Mouse (Mus musculus): Measurements from ENCODE around the gene Kcnma1. TPM values are rescaled to one million over a fixed set of nuclear protein-coding genes. Genes with fewer than 3 reads are reported as not detected.

The Kcnma1 gene
- polyA plus RNA-seq, 1 experiment from 2014 or later = 17.2 TPM

GRCm38 (mm10) chr14:23493750-23494495, 520.4 kb downstream of the Kcnma1 start:
- Histone ChIP-seq H3K4me3 (ENCODE audit: low read length) (no peak overlapping the region), H3K4me2 (ENCODE audit: low read length) (no peak overlapping the region)
- no peak for ATAC-seq

GRCm38 (mm10) chr14:23492581-23493360, 521.5 kb downstream of the Kcnma1 start:
- H3K9ac ChIP-seq (ENCODE audit: low read depth, low read length) = no peak overlapping the region
- no peak for ATAC-seq
- 87% methylated on average over 9 of the region's 9 CpGs for WGBS
- H3K27ac ChIP-seq (ENCODE audit: low read depth, low read length) = no peak overlapping the region
- no peaks in the 10 kb centered on the region for H3K27me3 ChIP-seq (replicated peaks; ENCODE audit: control insufficient read depth, insufficient read depth, low read length)
- H3K9me3 ChIP-seq (ENCODE audit: control insufficient read depth, low read length) = no peaks in the 10 kb centered on the region
- no peak overlapping the region for H3K4me2 ChIP-seq (ENCODE audit: low read length)
- H3K4me1 ChIP-seq (ENCODE audit: control insufficient read depth, insufficient read depth, low read depth, low read length) = no peaks in the 10 kb centered on the region
- H3K36me3 ChIP-seq (ENCODE audit: control insufficient read depth, insufficient read depth, low read length) = no peaks in the 10 kb centered on the region
- no peak overlapping the region for H3K4me3 ChIP-seq (ENCODE audit: low read length)

More at GRCm38 (mm10) chr14:23493750-23494495, 520.4 kb downstream of the Kcnma1 start:
- Histone ChIP-seq H3K27ac (ENCODE audit: low read depth, low read length) (no peak overlapping the region), H3K4me1 (ENCODE audit: control insufficient read depth, insufficient read depth, low read depth, low read length) (no peaks in the 10 kb centered on the region), H3K27me3 (replicated peaks; ENCODE audit: control insufficient read depth, insufficient read depth, low read length) (no peaks in the 10 kb centered on the region), H3K9me3 (ENCODE audit: control insufficient read depth, low read length) (no peaks in the 10 kb centered on the region), H3K36me3 (ENCODE audit: control insufficient read depth, insufficient read depth, low read length) (no peaks in the 10 kb centered on the region), H3K9ac (ENCODE audit: low read depth, low read length) (no peak overlapping the region)
- WGBS = 75% methylated on average over 8 of the region's 8 CpGs

GRCm38 (mm10) chr14:23491359-23491758, 522.9 kb downstream of the Kcnma1 start:
- no peak overlapping the region for H3K9ac ChIP-seq (ENCODE audit: low read depth, low read length)
- H3K9me3 ChIP-seq (ENCODE audit: control insufficient read depth, low read length) = no peaks in the 10 kb centered on the region
- no peaks in the 10 kb centered on the region for H3K27me3 ChIP-seq (replicated peaks; ENCODE audit: control insufficient read depth, insufficient read depth, low read length)
- no peak overlapping the region for H3K27ac ChIP-seq (ENCODE audit: low read depth, low read length)
- 52% methylated on average over 2 of the region's 2 CpGs for WGBS
- H3K4me2 ChIP-seq (ENCODE audit: low read length) = no peak overlapping the region
- H3K4me3 ChIP-seq (ENCODE audit: low read length) = no peak overlapping the region
- no peak for ATAC-seq
- no peaks in the 10 kb centered on the region for H3K4me1 ChIP-seq (ENCODE audit: control insufficient read depth, insufficient read depth, low read depth, low read length)
- no peaks in the 10 kb centered on the region for H3K36me3 ChIP-seq (ENCODE audit: control insufficient read depth, insufficient read depth, low read length)

- no peak overlapping the region for H3K4me3 ChIP-seq (ENCODE audit: low read length)
- H3K9me3 ChIP-seq (ENCODE audit: control insufficient read depth, low read length) = no peaks in the 10 kb centered on the region
- no peak for ATAC-seq
- 93% methylated on average over 1 of the region's 1 CpGs for WGBS
- no peak overlapping the region for H3K27ac ChIP-seq (ENCODE audit: low read depth, low read length)
- H3K4me2 ChIP-seq (ENCODE audit: low read length) = no peak overlapping the region
- no peaks in the 10 kb centered on the region for H3K36me3 ChIP-seq (ENCODE audit: control insufficient read depth, insufficient read depth, low read length)
- no peaks in the 10 kb centered on the region for H3K27me3 ChIP-seq (replicated peaks; ENCODE audit: control insufficient read depth, insufficient read depth, low read length)
- no peaks in the 10 kb centered on the region for H3K4me1 ChIP-seq (ENCODE audit: control insufficient read depth, insufficient read depth, low read depth, low read length)
- no peak overlapping the region for H3K9ac ChIP-seq (ENCODE audit: low read depth, low read length)
Measured at GRCm38 (mm10) chr14:23486687-23487086, 527.6 kb downstream of the Kcnma1 start.

GRCm38 (mm10) chr14:23485802-23486500, 528.3 kb downstream of the Kcnma1 start:
- Histone ChIP-seq H3K4me2 (ENCODE audit: low read length) (no peak overlapping the region), H3K4me3 (ENCODE audit: low read length) (no peak overlapping the region), H3K27me3 (replicated peaks; ENCODE audit: control insufficient read depth, insufficient read depth, low read length) (no peaks in the 10 kb centered on the region), H3K4me1 (ENCODE audit: control insufficient read depth, insufficient read depth, low read depth, low read length) (no peaks in the 10 kb centered on the region), H3K9me3 (ENCODE audit: control insufficient read depth, low read length) (no peaks in the 10 kb centered on the region), H3K9ac (ENCODE audit: low read depth, low read length) (no peak overlapping the region), H3K36me3 (ENCODE audit: control insufficient read depth, insufficient read depth, low read length) (no peaks in the 10 kb centered on the region), H3K27ac (ENCODE audit: low read depth, low read length) (no peak overlapping the region)
- 78% methylated on average over 7 of the region's 7 CpGs for WGBS
- no peak for ATAC-seq

- H3K9me3 ChIP-seq (ENCODE audit: control insufficient read depth, low read length) = no peaks in the 10 kb centered on the region
- H3K4me3 ChIP-seq (ENCODE audit: low read length) = no peak overlapping the region
- no peaks in the 10 kb centered on the region for H3K36me3 ChIP-seq (ENCODE audit: control insufficient read depth, insufficient read depth, low read length)
- H3K4me2 ChIP-seq (ENCODE audit: low read length) = no peak overlapping the region
- H3K4me1 ChIP-seq (ENCODE audit: control insufficient read depth, insufficient read depth, low read depth, low read length) = no peaks in the 10 kb centered on the region
- no peak overlapping the region for H3K9ac ChIP-seq (ENCODE audit: low read depth, low read length)
- H3K27ac ChIP-seq (ENCODE audit: low read depth, low read length) = no peak overlapping the region
- no peak for ATAC-seq
- no peaks in the 10 kb centered on the region for H3K27me3 ChIP-seq (replicated peaks; ENCODE audit: control insufficient read depth, insufficient read depth, low read length)
- 88% methylated on average over 4 of the region's 4 CpGs for WGBS
Measured at GRCm38 (mm10) chr14:23475129-23475528, 539.2 kb downstream of the Kcnma1 start.

- Histone ChIP-seq H3K36me3 (ENCODE audit: control insufficient read depth, insufficient read depth, low read length) (no peaks in the 10 kb centered on the region), H3K27me3 (replicated peaks; ENCODE audit: control insufficient read depth, insufficient read depth, low read length) (no peaks in the 10 kb centered on the region), H3K4me1 (ENCODE audit: control insufficient read depth, insufficient read depth, low read depth, low read length) (no peaks in the 10 kb centered on the region), H3K27ac (ENCODE audit: low read depth, low read length) (no peak overlapping the region), H3K4me2 (ENCODE audit: low read length) (no peak overlapping the region), H3K9ac (ENCODE audit: low read depth, low read length) (no peak overlapping the region), H3K9me3 (ENCODE audit: control insufficient read depth, low read length) (no peaks in the 10 kb centered on the region), H3K4me3 (ENCODE audit: low read length) (no peak overlapping the region)
- 83% methylated on average over 2 of the region's 2 CpGs for WGBS
- ATAC-seq = no peak
Measured at GRCm38 (mm10) chr14:23470071-23470470, 544.2 kb downstream of the Kcnma1 start.

- ATAC-seq = no peak
- H3K9me3 ChIP-seq (ENCODE audit: control insufficient read depth, low read length) = no peaks in the 10 kb centered on the region
- H3K27me3 ChIP-seq (replicated peaks; ENCODE audit: control insufficient read depth, insufficient read depth, low read length) = no peaks in the 10 kb centered on the region
- no peak overlapping the region for H3K9ac ChIP-seq (ENCODE audit: low read depth, low read length)
- H3K36me3 ChIP-seq (ENCODE audit: control insufficient read depth, insufficient read depth, low read length) = no peaks in the 10 kb centered on the region
- 81% methylated on average over 2 of the region's 2 CpGs for WGBS
- no peaks in the 10 kb centered on the region for H3K4me1 ChIP-seq (ENCODE audit: control insufficient read depth, insufficient read depth, low read depth, low read length)
- H3K4me3 ChIP-seq (ENCODE audit: low read length) = no peak overlapping the region
- no peak overlapping the region for H3K4me2 ChIP-seq (ENCODE audit: low read length)
- no peak overlapping the region for H3K27ac ChIP-seq (ENCODE audit: low read depth, low read length)
Measured at GRCm38 (mm10) chr14:23465135-23465534, 549.2 kb downstream of the Kcnma1 start.

- no peak overlapping the region for H3K9ac ChIP-seq (ENCODE audit: low read depth, low read length)
- no peaks in the 10 kb centered on the region for H3K4me1 ChIP-seq (ENCODE audit: control insufficient read depth, insufficient read depth, low read depth, low read length)
- no peaks in the 10 kb centered on the region for H3K36me3 ChIP-seq (ENCODE audit: control insufficient read depth, insufficient read depth, low read length)
- H3K27ac ChIP-seq (ENCODE audit: low read depth, low read length) = no peak overlapping the region
- no peak overlapping the region for H3K4me3 ChIP-seq (ENCODE audit: low read length)
- H3K27me3 ChIP-seq (replicated peaks; ENCODE audit: control insufficient read depth, insufficient read depth, low read length) = no peaks in the 10 kb centered on the region
- H3K9me3 ChIP-seq (ENCODE audit: control insufficient read depth, low read length) = no peaks in the 10 kb centered on the region
- H3K4me2 ChIP-seq (ENCODE audit: low read length) = no peak overlapping the region
- no peak for ATAC-seq
- WGBS = 70% methylated on average over 4 of the region's 4 CpGs
Measured at GRCm38 (mm10) chr14:23458560-23458959, 555.7 kb downstream of the Kcnma1 start.

Data from hindbrain, embryonic 16.5 days (tissue).